Mouse (Mus musculus): ENCODE data around the gene Prn. TPM values are rescaled to one million over a fixed set of nuclear protein-coding genes. Genes with fewer than 3 reads are reported as not detected.

The Prn gene
- polyA plus RNA-seq, 1 experiment: 0.10 TPM

GRCm38 (mm10) chr2:131896011-131896410 is 13.7 kb upstream of the Prn start:
- TF ChIP-seq SRF (IDR thresholded peaks at IDR 0.05; ENCODE audit: control insufficient read depth, insufficient read length, low read depth) (no peak), MYOD1 (IDR thresholded peaks at IDR 0.05; ENCODE audit: control insufficient read depth in 1 of 3, insufficient read length in 2 of 3, low read depth in 2 of 3) (no peak), POLR2AphosphoS2 (IDR thresholded peaks at IDR 0.05; ENCODE audit: insufficient read length, low read depth) (no peak), REST (IDR thresholded peaks at IDR 0.05; ENCODE audit: insufficient read depth, insufficient read length) (no peak), USF1 (IDR thresholded peaks at IDR 0.05; ENCODE audit: low read depth) (no peak), TCF12 (IDR thresholded peaks at IDR 0.05; ENCODE audit: insufficient read depth, poor library complexity, severe bottlenecking) (no peak), POLR2A (IDR thresholded peaks at IDR 0.05; ENCODE audit: insufficient read length, low read depth) (no peak), E2F4 (IDR thresholded peaks at IDR 0.05; ENCODE audit: insufficient read depth) (no peak), TCF3 (IDR thresholded peaks at IDR 0.05; ENCODE audit: insufficient read length, low read depth) (no peak), CEBPB (IDR thresholded peaks at IDR 0.05; ENCODE audit: insufficient read depth, poor library complexity, severe bottlenecking) (no peak), MYOG (IDR thresholded peaks at IDR 0.05; ENCODE audit: control insufficient read depth in 1 of 3, insufficient read depth in 1 of 3, insufficient read length in 2 of 3, low read depth in 2 of 3) (no peak), MAX (IDR thresholded peaks at IDR 0.05; ENCODE audit: low read depth) (no peak)
- no peaks in the 10 kb centered on the region for H3K36me3 ChIP-seq (ENCODE audit: control insufficient read depth, insufficient read depth)
- H3K4me2 ChIP-seq (ENCODE audit: low read depth): no peak overlapping the region
- H3K79me2 ChIP-seq (ENCODE audit: control insufficient read depth, insufficient read depth): no peaks in the 10 kb centered on the region
- no peaks in the 10 kb centered on the region for H3K27me3 ChIP-seq (ENCODE audit: control insufficient read depth, insufficient read depth, insufficient read length)
- no peak overlapping the region for H3ac ChIP-seq (ENCODE audit: control insufficient read depth, insufficient read length)
- H3K4me3 ChIP-seq: no peak overlapping the region

- no peak overlapping the region for H3K4me2 ChIP-seq (ENCODE audit: low read depth)
- no peak for TF ChIP-seq MYOG (IDR thresholded peaks at IDR 0.05; ENCODE audit: control insufficient read depth in 1 of 3, insufficient read depth in 1 of 3, insufficient read length in 2 of 3, low read depth in 2 of 3)
- no peak for TF ChIP-seq REST (IDR thresholded peaks at IDR 0.05; ENCODE audit: insufficient read depth, insufficient read length)
- no peak overlapping the region for H3K4me3 ChIP-seq
- no peak overlapping the region for H3ac ChIP-seq (ENCODE audit: control insufficient read depth, insufficient read length)
- no peaks in the 10 kb centered on the region for H3K36me3 ChIP-seq (ENCODE audit: control insufficient read depth, insufficient read depth)
- H3K27me3 ChIP-seq (ENCODE audit: control insufficient read depth, insufficient read depth, insufficient read length): no peaks in the 10 kb centered on the region
- H3K79me2 ChIP-seq (ENCODE audit: control insufficient read depth, insufficient read depth): no peaks in the 10 kb centered on the region
Observed at GRCm38 (mm10) chr2:131897336-131898109, 12.2 kb upstream of the Prn start.

DNA sequence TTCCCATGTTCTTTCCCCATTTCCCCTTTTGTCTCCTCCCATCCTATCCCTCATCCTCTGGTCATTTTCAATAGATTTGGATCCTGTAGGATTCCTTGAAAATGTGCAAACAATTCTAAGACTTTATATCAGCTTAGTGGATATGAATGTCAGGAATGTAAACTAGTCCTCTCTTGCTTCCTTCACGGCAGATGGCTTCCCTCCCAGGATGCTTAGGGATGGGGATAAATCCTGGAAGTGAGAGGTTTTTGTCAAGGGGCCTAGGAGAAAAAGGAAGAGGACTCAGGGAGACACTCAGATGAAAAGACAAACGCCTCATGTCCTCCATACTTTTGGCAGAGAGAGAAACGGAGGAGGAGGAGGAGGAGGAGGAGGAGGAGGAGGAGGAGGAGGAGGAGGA is 7.3 kb upstream of the Prn start:
- Histone ChIP-seq H3K79me2 (ENCODE audit: control insufficient read depth, insufficient read depth) (no peaks in the 10 kb centered on the region), H3K4me2 (ENCODE audit: low read depth) (peak overlapping the region; percentile 70), H3K4me3 (no peak overlapping the region), H3K27me3 (ENCODE audit: control insufficient read depth, insufficient read depth, insufficient read length) (no peaks in the 10 kb centered on the region), H3ac (ENCODE audit: control insufficient read depth, insufficient read length) (no peak overlapping the region), H3K36me3 (ENCODE audit: control insufficient read depth, insufficient read depth) (no peaks in the 10 kb centered on the region)
- TF ChIP-seq TCF12 (IDR thresholded peaks at IDR 0.05; ENCODE audit: insufficient read depth, poor library complexity, severe bottlenecking) (no peak), MAX (IDR thresholded peaks at IDR 0.05; ENCODE audit: low read depth) (no peak), TCF3 (IDR thresholded peaks at IDR 0.05; ENCODE audit: insufficient read length, low read depth) (no peak), CEBPB (IDR thresholded peaks at IDR 0.05; ENCODE audit: insufficient read depth, poor library complexity, severe bottlenecking) (no peak), USF1 (IDR thresholded peaks at IDR 0.05; ENCODE audit: low read depth) (no peak), POLR2A (IDR thresholded peaks at IDR 0.05; ENCODE audit: insufficient read length, low read depth) (no peak), REST (IDR thresholded peaks at IDR 0.05; ENCODE audit: insufficient read depth, insufficient read length) (no peak), SRF (IDR thresholded peaks at IDR 0.05; ENCODE audit: control insufficient read depth, insufficient read length, low read depth) (no peak), E2F4 (IDR thresholded peaks at IDR 0.05; ENCODE audit: insufficient read depth) (no peak), MYOD1 (IDR thresholded peaks at IDR 0.05; ENCODE audit: control insufficient read depth in 1 of 3, insufficient read length in 2 of 3, low read depth in 2 of 3) (no peak), POLR2AphosphoS2 (IDR thresholded peaks at IDR 0.05; ENCODE audit: insufficient read length, low read depth) (no peak), MYOG (IDR thresholded peaks at IDR 0.05; ENCODE audit: control insufficient read depth in 1 of 3, insufficient read depth in 1 of 3, insufficient read length in 2 of 3, low read depth in 2 of 3) (no peak)

DNA sequence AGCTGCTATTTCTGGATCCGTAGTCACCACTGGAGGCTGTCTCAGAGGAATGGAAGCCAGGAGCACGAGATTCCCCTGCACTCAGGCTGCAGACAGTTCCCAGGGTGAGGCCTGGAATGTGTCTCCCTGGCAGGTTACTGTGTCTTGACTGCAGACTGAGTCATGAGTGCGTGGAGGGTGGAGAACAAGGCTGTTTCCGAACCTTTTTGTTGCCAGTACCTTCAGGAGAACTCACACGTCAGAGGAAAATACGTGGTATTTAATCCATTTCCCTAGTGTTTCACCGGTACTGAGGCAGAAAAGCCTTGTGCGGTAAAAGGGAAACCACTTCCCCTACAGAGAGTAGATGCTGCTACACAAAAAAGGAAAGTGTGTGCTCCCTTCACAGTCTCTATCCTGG is 6.9 kb upstream of the Prn start:
- no peak overlapping the region for H3ac ChIP-seq (ENCODE audit: control insufficient read depth, insufficient read length)
- no peak overlapping the region for H3K4me3 ChIP-seq
- H3K36me3 ChIP-seq (ENCODE audit: control insufficient read depth, insufficient read depth): no peaks in the 10 kb centered on the region
- TF ChIP-seq TCF3 (IDR thresholded peaks at IDR 0.05; ENCODE audit: insufficient read length, low read depth): no peak
- peak in 1 of 3 experiments; percentile 60 for TF ChIP-seq MYOD1 (IDR thresholded peaks at IDR 0.05; ENCODE audit: control insufficient read depth in 1 of 3, insufficient read length in 2 of 3, low read depth in 2 of 3)
- TF ChIP-seq MYOG (IDR thresholded peaks at IDR 0.05; ENCODE audit: control insufficient read depth in 1 of 3, insufficient read depth in 1 of 3, insufficient read length in 2 of 3, low read depth in 2 of 3): peak in 1 of 3 experiments; percentile 66
- TF ChIP-seq SRF (IDR thresholded peaks at IDR 0.05; ENCODE audit: control insufficient read depth, insufficient read length, low read depth): no peak
- no peak for TF ChIP-seq MAX (IDR thresholded peaks at IDR 0.05; ENCODE audit: low read depth)
- no peak for TF ChIP-seq POLR2A (IDR thresholded peaks at IDR 0.05; ENCODE audit: insufficient read length, low read depth)
- no peaks in the 10 kb centered on the region for H3K27me3 ChIP-seq (ENCODE audit: control insufficient read depth, insufficient read depth, insufficient read length)
- no peaks in the 10 kb centered on the region for H3K79me2 ChIP-seq (ENCODE audit: control insufficient read depth, insufficient read depth)
- H3K4me2 ChIP-seq (ENCODE audit: low read depth): peak overlapping the region; percentile 70

GRCm38 (mm10) chr2:131905025-131905424 is 4.7 kb upstream of the Prn start:
- H3K27me3 ChIP-seq (ENCODE audit: control insufficient read depth, insufficient read depth, insufficient read length): no peaks in the 10 kb centered on the region
- H3K79me2 ChIP-seq (ENCODE audit: control insufficient read depth, insufficient read depth): peaks cover 2% of the 10 kb centered on the region
- H3K36me3 ChIP-seq (ENCODE audit: control insufficient read depth, insufficient read depth): no peaks in the 10 kb centered on the region
- TF ChIP-seq CEBPB (IDR thresholded peaks at IDR 0.05; ENCODE audit: insufficient read depth, poor library complexity, severe bottlenecking): no peak
- no peak for TF ChIP-seq E2F4 (IDR thresholded peaks at IDR 0.05; ENCODE audit: insufficient read depth)
- no peak for TF ChIP-seq TCF3 (IDR thresholded peaks at IDR 0.05; ENCODE audit: insufficient read length, low read depth)
- no peak for TF ChIP-seq USF1 (IDR thresholded peaks at IDR 0.05; ENCODE audit: low read depth)
- no peak for TF ChIP-seq POLR2A (IDR thresholded peaks at IDR 0.05; ENCODE audit: insufficient read length, low read depth)
- no peak for TF ChIP-seq POLR2AphosphoS2 (IDR thresholded peaks at IDR 0.05; ENCODE audit: insufficient read length, low read depth)
- no peak for TF ChIP-seq MYOG (IDR thresholded peaks at IDR 0.05; ENCODE audit: control insufficient read depth in 1 of 3, insufficient read depth in 1 of 3, insufficient read length in 2 of 3, low read depth in 2 of 3)
- no peak overlapping the region for H3ac ChIP-seq (ENCODE audit: control insufficient read depth, insufficient read length)
- no peak overlapping the region for H3K4me2 ChIP-seq (ENCODE audit: low read depth)
- no peak overlapping the region for H3K4me3 ChIP-seq
